Mouse (Mus musculus) liver, postnatal 0 days (tissue): ENCODE measurements at regions not wholly inside any gene's neighbourhood (a gene's known extent, or its start where the extent isn't known, plus 50 kb on each side); places are given as distances from the start of the nearest gene placed in this dataset.

Source experiments
- CTCF ChIP-seq: sonication (generic); IDR thresholded peaks from 2 replicates; pipeline ENCODE4 v1.5.1; 2016; ENCODE audit warnings: antibody characterized with exemption, low read depth
- EP300 ChIP-seq: IDR thresholded peaks from 2 replicates; pipeline ENCODE4 v1.6.1; 2016; ENCODE audit warnings: antibody characterized with exemption, low read depth, mild to moderate bottlenecking

DNA sequence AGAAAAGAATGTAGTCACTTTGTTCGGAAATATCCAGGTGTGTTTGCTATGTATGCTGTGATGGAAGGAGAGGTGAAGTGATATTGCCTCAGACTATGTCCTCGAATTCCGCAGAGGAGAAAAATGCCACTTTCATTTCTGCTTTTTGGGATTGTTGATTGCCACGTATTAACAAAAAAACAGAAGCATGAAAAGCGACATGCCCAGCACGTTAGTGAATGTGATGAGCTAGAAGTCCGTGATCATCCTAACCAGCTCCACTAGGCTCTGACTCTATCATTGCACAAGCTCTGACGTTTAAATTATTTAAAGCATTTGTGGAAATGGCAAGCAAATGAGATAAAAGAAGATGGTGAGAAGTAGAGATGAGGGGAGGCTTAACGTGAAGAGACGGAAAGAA, 169.6 kb downstream of the Tinag start:
- TF ChIP-seq CTCF (no peak), EP300 (no peak)
